Mouse (Mus musculus) Patski (cell line): Measurements from ENCODE around the gene Slc39a8. TPM values are rescaled to one million over a fixed set of nuclear protein-coding genes. Genes with fewer than 3 reads are reported as not detected.

ENCODE experiments used
- ATAC-seq: fragments of 100-300 bp; one replicate; pipeline ENCODE4 v1.8.0; 2021
- CTCF ChIA-PET: fragments of 350-600 bp; sonication (Branson Sonifier 250); formaldehyde crosslinking; loops from one replicate; lab custom pipeline; 2022; ENCODE audit warnings: inconsistent platforms; lab: Charles Lee
- POLR2A ChIA-PET: fragments of 350-600 bp; sonication (Branson Sonifier 250); formaldehyde crosslinking; loops from one replicate; lab custom pipeline; 2022; ENCODE audit warnings: antibody characterized with exemption, inconsistent platforms; lab: Charles Lee
- DNase-seq: peaks from one replicate; pipeline ENCODE4 v3.0.0-alpha.2; 2011; ENCODE audit warnings: low read depth, low spot score
- H3K27me3 ChIP-seq: fragments of 371-371 bp; one replicate; pipeline ENCODE4 v1.5.1; 2021
- CTCF ChIP-seq: fragments of 100-300 bp; IDR thresholded peaks from one replicate; pipeline ENCODE4 v1.5.1; 2021
- in situ Hi-C: fragments of 300-500 bp; cut with MboI; formaldehyde crosslinking; loops from 3 replicates; pipeline ENCODE4 v1.11.1; 2018; ENCODE audit warnings: low pct_unique_long_range_greater_than_20kb, mixed read lengths
- polyA plus RNA-seq: library from polyadenylated mRNA; unstranded; gene quantifications from one replicate; pipeline ENCODE4 v1.2.3, GENCODE M21; 2021

Slc39a8 gene
- polyA plus RNA-seq, 1 experiment from 2014 or later, result not detected

GRCm38 (mm10) chr3:135845860-135846259 is 20.8 kb downstream of the Slc39a8 start:
- CTCF ChIA-PET, result no interaction called here
- POLR2A ChIA-PET, result no interaction called here
- in situ Hi-C loops, result no loop called here
- DNase-seq (no peak), ATAC-seq (no peak)
- no peaks in the 10 kb centered on the region for H3K27me3 ChIP-seq
- TF ChIP-seq CTCF, result no peak

DNA sequence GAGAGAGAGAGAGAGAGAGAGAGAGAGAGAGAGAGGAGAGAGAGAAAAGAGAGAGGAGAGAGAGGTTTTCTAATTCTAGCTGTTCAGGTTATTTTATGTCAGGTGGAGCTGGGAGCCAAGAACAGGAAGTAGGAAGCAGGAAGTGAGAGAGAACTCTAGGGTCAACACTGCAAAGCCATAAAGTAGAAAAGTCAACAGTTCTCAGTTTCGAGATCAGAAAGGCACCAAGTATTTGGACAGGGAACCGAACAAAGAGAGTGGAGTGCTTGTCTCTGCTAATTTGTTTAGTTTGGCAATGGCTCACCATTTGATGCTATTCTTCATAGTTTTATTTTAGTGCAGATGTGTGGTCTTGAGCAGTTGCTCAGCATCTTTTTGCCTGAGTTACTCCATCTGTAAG is 26.5 kb downstream of the Slc39a8 start:
- ATAC-seq (no peak), DNase-seq (no peak)
- no peak for TF ChIP-seq CTCF
- no peaks in the 10 kb centered on the region for H3K27me3 ChIP-seq
- CTCF ChIA-PET, result interaction anchor here (0.7 to 1.7 kb wide), 5 partner anchors 9 to 1548 kb away, joined by 3 to 5 read pairs (median 3); no protein-coding TSS in a partner anchor
- POLR2A ChIA-PET, result no interaction called here
- in situ Hi-C loops, result no loop called here

GRCm38 (mm10) chr3:135853604-135854297 is 28.7 kb downstream of the Slc39a8 start:
- TF ChIP-seq CTCF, result peak; percentile 61
- ChIA-PET CTCF (interaction anchor here (0.6 to 1.0 kb wide), 2 partner anchors 9 to 12 kb away, joined by 3 read pairs; no protein-coding TSS in a partner anchor), POLR2A (interaction anchor here (0.5 kb wide), 1 partner anchor 1029 kb away, joined by 4 read pairs; no protein-coding TSS in a partner anchor)
- no peaks in the 10 kb centered on the region for H3K27me3 ChIP-seq
- ATAC-seq (no peak), DNase-seq (no peak)
- in situ Hi-C loops, result no loop called here

- ChIA-PET CTCF (interaction anchor here (0.6 kb wide), 1 partner anchor 10 kb away, joined by 3 read pairs; no protein-coding TSS in a partner anchor), POLR2A (no interaction called here)
- DNase-seq, result no peak
- in situ Hi-C loops, result no loop called here
- TF ChIP-seq CTCF, result no peak
- H3K27me3 ChIP-seq, result no peaks in the 10 kb centered on the region
- no peak for ATAC-seq
Measured at GRCm38 (mm10) chr3:135854298-135854984, 29.4 kb downstream of the Slc39a8 start.

DNA sequence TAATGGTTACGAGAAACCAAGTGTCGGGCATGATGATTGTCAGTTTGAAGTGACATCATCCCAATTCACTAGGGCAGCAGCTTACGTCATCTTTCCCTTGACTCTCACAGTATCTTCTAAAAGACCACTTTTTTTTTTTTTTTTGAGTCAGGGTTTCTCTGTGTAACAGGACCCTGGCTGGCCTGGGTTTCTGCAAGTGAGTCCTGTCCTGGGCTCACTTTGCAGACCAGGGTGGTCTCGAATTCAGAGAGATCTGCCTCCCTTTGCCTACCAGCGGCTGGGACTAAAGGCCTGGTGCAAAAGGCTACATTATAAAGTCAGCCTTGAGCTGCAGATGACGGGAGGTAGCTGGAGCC is 29.9 kb downstream of the Slc39a8 start:
- TF ChIP-seq CTCF, result no peak
- H3K27me3 ChIP-seq, result no peaks in the 10 kb centered on the region
- ChIA-PET POLR2A (no interaction called here), CTCF (interaction anchor here (0.6 kb wide), 1 partner anchor 9 kb away, joined by 3 read pairs; no protein-coding TSS in a partner anchor)
- no peak for DNase-seq
- no peak for ATAC-seq
- in situ Hi-C loops, result no loop called here

DNA sequence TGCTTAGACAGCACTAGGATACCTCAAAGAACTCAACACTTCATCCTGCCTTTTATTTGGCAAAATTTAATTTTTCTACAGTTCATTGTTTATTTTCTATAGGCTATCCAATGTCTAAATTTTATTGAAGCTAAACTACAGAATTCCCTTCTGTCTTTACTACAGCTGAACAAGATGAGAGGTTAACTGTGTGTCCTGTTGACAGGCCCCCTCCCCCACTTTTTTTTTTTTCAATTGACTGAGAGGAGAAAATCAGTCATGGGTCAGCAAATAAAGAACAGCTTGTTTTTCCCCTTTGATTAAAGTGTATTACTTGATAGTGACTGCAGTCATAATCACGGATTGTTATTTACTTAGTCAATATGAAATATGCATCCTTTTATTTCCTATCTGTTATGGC is 31.2 kb downstream of the Slc39a8 start:
- ChIA-PET CTCF (interaction anchor here (1.2 to 1.4 kb wide), 2 partner anchors 9 to 14 kb away, joined by 3 to 4 read pairs; no protein-coding TSS in a partner anchor), POLR2A (no interaction called here)
- ATAC-seq, result no peak
- DNase-seq, result no peak
- no peaks in the 10 kb centered on the region for H3K27me3 ChIP-seq
- in situ Hi-C loops, result no loop called here
- TF ChIP-seq CTCF, result no peak

GRCm38 (mm10) chr3:135857134-135857533 is 32.1 kb downstream of the Slc39a8 start:
- in situ Hi-C loops, result no loop called here
- TF ChIP-seq CTCF, result no peak
- CTCF ChIA-PET, result interaction anchor here (1.2 to 1.4 kb wide), 2 partner anchors 10 to 13 kb away, joined by 3 to 4 read pairs; no protein-coding TSS in a partner anchor
- peak; percentile 60 for DNase-seq
- POLR2A ChIA-PET, result no interaction called here
- peak; percentile 72 for ATAC-seq
- no peaks in the 10 kb centered on the region for H3K27me3 ChIP-seq

GRCm38 (mm10) chr3:135859431-135859830 is 34.4 kb downstream of the Slc39a8 start:
- in situ Hi-C loops, result no loop called here
- no peaks in the 10 kb centered on the region for H3K27me3 ChIP-seq
- TF ChIP-seq CTCF, result no peak
- DNase-seq, result no peak
- ATAC-seq, result no peak
- CTCF ChIA-PET, result no interaction called here
- POLR2A ChIA-PET, result no interaction called here

DNA sequence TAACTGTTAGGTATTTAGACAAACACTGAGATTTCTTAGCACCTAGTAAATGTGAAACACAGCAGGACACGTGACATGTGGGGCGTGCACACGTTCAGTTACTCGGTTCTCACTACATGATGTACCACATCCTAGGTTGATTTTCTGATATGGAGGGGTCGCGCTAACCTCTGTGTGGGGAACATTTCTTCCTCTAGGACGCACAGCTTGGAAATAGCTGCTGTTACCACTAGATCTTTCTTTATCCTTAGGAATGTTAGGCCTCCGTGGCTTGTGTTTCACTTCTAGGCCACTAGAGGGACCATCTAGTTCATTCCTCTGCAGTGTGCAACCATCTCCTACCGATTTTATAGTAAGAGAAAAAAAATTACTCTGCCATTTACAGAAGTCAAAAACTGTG is 37.7 kb downstream of the Slc39a8 start:
- POLR2A ChIA-PET, result interaction anchor here (0.7 kb wide), 1 partner anchor 1390 kb away, joined by 6 read pairs; no protein-coding TSS in a partner anchor
- ATAC-seq, result peak; percentile 86
- no peak for DNase-seq

DNA sequence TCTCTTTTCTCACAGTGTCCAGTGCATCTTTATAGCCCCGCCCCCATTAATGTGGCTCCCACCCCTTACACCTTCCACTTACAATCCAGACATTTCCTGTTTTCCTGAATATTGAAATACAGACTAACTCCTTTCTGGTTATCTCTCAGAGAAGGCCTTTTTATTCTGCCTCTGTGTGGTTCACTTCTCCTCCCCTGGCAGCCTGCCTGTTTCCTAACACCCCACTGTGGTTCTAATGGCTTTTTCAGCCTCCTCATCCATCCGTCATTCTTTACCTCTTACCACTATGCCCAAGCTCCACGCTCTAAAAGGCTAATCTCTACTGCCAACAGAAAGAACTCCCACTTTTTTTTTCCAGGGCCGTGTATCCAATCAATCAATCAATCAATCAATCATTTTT is 44.0 kb downstream of the Slc39a8 start:
- TF ChIP-seq CTCF, result no peak
- ChIA-PET CTCF (no interaction called here), POLR2A (no interaction called here)
- no peaks in the 10 kb centered on the region for H3K27me3 ChIP-seq
- DNase-seq (no peak), ATAC-seq (no peak)
- in situ Hi-C loops, result no loop called here

More for the DNA sequence above, 37.7 kb downstream of the Slc39a8 start:
- CTCF ChIA-PET, result interaction anchor here (0.8 to 1.5 kb wide), 11 partner anchors 8 to 1891 kb away, joined by 3 to 4 read pairs (median 3); no protein-coding TSS in a partner anchor
- TF ChIP-seq CTCF, result peak; percentile 81
- in situ Hi-C loops, result no loop called here
- H3K27me3 ChIP-seq, result no peaks in the 10 kb centered on the region

DNA sequence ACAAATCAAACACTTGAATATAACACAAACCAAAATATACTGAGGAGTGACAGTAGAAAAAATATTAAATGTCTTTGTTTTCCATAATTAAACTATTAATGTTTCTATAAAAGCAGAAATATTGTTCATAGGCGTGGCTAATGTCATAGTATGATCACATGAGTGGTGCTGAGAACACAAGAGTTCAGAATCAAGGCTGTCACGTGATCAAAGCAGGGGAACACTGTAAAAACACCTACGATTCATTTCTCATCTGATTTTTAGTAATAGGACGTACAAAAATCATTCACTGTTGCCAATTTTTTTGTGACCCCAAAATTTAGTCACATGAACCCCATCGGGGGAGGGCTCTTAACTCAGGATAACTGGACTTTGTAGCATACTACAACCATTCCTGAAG is 47.2 kb downstream of the Slc39a8 start:
- H3K27me3 ChIP-seq, result no peaks in the 10 kb centered on the region
- no peak for DNase-seq
- ChIA-PET POLR2A (no interaction called here), CTCF (no interaction called here)
- no peak for ATAC-seq
- TF ChIP-seq CTCF, result no peak
- in situ Hi-C loops, result no loop called here
